Mouse (Mus musculus): ENCODE results near the gene Pccb. TPM values are rescaled to one million over a fixed set of nuclear protein-coding genes. Genes with fewer than 3 reads are reported as not detected.

Pccb gene
- polyA plus RNA-seq, 1 experiment from 2014 or later: 26.8 TPM

DNA sequence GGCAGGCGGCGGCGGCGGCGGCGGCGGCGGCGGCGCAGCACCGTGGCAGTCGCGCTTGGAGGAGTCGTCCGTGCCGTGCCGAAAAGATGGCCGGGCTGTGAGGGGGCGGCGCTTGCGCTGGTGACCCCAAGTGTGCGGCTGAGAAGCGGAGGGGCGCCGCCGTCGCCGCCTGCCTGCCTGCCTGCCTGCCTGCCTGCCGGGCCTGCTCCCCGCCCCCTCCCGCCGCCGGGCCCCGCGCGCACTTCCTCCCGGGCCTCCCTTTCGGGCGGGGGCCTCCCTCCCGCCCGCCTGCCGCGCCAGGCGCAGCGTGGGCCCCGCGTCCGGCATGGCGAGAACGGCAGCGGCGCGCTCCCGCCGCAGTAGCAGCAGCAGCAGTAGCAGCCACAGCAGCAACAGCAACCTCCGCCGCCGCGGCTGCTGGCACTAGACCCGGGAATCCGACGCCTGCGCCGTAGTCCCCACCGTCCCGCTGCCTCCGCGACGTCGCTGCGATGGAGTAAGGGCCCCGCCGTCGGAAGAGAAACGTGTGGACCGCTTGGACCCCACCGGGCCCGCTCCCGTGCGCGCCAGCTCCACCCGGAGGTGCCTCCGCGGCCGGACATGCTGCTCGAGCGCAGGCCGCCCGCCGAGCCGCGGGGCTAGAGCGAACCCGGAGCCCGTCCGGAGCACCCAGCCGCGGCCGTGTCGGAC, 39.8 kb upstream of the Pccb start:
- Histone ChIP-seq H3K36me3 (ENCODE audit: control insufficient read depth, insufficient read depth, low read length) (no peaks in the 10 kb centered on the region), H3K4me1 (ENCODE audit: control insufficient read depth, insufficient read depth, low read length) (peaks cover 22% of the 10 kb centered on the region), H3K27ac (replicated peaks; ENCODE audit: low read depth, low read length) (peak overlapping the region; percentile 99), H3K4me2 (ENCODE audit: low read length) (peak overlapping the region; percentile 94), H3K9ac (replicated peaks; ENCODE audit: low read length) (peak overlapping the region; percentile 99), H3K4me3 (replicated peaks; ENCODE audit: low read depth, low read length) (peak overlapping the region; percentile 98), H3K9me3 (ENCODE audit: control insufficient read depth, low read length) (no peaks in the 10 kb centered on the region), H3K27me3 (ENCODE audit: control insufficient read depth, insufficient read depth, low read length) (no peaks in the 10 kb centered on the region)
- peak; percentile 76 for ATAC-seq (ENCODE audit: low FRiP score, low TSS enrichment)
- WGBS: under 1% methylated on average over 81 of the region's 100 CpGs
- peak; percentile 85 for DNase-seq

DNA sequence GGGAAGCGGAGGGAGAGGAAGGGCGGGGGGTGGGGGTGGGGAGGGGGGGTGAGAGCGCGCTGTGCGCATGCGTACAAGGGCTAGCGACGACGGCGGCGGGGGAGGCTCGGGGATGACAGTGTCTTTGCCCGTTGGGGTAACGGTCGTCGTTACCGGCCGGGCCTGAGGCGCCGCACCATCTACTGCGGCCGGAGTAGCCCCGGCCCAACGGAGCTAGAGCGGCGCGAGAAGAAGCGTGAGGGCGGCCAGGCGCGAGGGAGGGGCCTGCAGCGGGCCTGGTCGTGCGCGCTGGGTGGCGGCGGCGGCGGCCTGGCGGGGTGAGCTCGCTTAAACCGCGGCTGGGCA, 39.3 kb upstream of the Pccb start, which contains the start of gene Msl2:
Msl2 (plus strand) TSS at position 115 of the 345 bp plus-strand sequence.
- H3K27me3 ChIP-seq (ENCODE audit: control insufficient read depth, insufficient read depth, low read length): no peaks in the 10 kb centered on the region
- H3K9me3 ChIP-seq (ENCODE audit: control insufficient read depth, low read length): no peaks in the 10 kb centered on the region
- peak within 1 kb of the TSS; percentile 98 for H3K4me3 ChIP-seq (replicated peaks; ENCODE audit: low read depth, low read length)
- H3K36me3 ChIP-seq (ENCODE audit: control insufficient read depth, insufficient read depth, low read length): no peaks in the 10 kb centered on the region
- DNase-seq (no peak), ATAC-seq (ENCODE audit: low FRiP score, low TSS enrichment) (no peak; the same call in 1 of the 2 replicates)
- H3K27ac ChIP-seq (replicated peaks; ENCODE audit: low read depth, low read length): peak within 1 kb of the TSS; percentile 99
- peak within 1 kb of the TSS; percentile 94 for H3K4me2 ChIP-seq (ENCODE audit: low read length)
- WGBS: under 1% methylated on average over 39 of the region's 43 CpGs
- peak within 1 kb of the TSS; percentile 99 for H3K9ac ChIP-seq (replicated peaks; ENCODE audit: low read length)
- H3K4me1 ChIP-seq (ENCODE audit: control insufficient read depth, insufficient read depth, low read length): peaks cover 17% of the 10 kb centered on the region

DNA sequence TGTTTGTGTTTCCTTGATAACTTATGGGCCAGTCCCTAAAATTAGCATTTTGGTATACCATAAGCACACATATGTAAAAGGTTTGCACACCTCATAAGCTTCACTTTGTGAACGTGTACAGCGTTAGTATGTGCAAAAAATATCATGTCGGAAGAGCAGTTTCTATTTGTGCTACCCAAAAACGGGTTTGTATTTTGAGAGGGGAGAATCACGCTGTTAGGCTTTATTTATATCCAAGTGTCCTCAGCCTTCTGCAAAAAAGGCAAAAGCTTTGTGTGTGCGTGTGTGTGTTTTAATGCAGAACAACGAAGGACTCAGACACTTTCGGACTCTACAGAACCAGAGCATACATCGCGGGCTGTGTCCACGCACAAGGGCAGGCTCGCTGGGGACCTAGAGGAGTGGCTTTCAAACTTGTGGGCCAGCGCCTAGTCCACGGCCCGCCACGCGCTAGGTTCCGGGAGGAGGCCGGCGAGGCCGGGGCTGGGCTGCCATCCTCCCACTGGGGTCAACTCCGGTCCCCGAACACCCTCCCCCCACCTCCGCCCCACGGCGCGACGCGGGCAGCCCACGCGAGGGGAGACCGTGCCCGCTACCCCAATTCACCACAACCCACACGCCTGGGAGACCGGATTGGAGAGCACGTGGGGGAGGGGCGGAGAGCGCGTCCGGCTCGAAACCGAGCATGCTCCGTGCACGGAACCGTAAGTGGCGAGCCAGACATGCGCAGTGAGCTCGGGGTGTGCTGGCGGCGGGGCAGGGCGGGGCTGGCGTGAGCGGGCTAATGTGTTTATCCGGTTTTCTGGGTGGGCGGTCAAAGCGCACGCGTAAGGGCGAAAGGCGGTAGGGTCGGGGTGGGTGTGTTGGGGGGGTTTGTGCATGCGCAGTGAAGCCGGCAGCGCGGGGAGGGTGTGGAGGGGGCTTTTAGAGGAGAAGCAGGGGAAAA, 38.6 kb upstream of the Pccb start:
- 1% methylated on average over 65 of the region's 65 CpGs for WGBS
- Histone ChIP-seq H3K4me3 (replicated peaks; ENCODE audit: low read depth, low read length) (peak overlapping the region; percentile 98), H3K9me3 (ENCODE audit: control insufficient read depth, low read length) (no peaks in the 10 kb centered on the region), H3K36me3 (ENCODE audit: control insufficient read depth, insufficient read depth, low read length) (no peaks in the 10 kb centered on the region), H3K4me1 (ENCODE audit: control insufficient read depth, insufficient read depth, low read length) (peaks cover 10% of the 10 kb centered on the region), H3K27ac (replicated peaks; ENCODE audit: low read depth, low read length) (peak overlapping the region; percentile 99), H3K9ac (replicated peaks; ENCODE audit: low read length) (peak overlapping the region; percentile 86), H3K27me3 (ENCODE audit: control insufficient read depth, insufficient read depth, low read length) (no peaks in the 10 kb centered on the region), H3K4me2 (ENCODE audit: low read length) (peak overlapping the region; percentile 81)
- ATAC-seq (ENCODE audit: low FRiP score, low TSS enrichment) (peak; percentile 95), DNase-seq (peak; percentile 100)

DNA sequence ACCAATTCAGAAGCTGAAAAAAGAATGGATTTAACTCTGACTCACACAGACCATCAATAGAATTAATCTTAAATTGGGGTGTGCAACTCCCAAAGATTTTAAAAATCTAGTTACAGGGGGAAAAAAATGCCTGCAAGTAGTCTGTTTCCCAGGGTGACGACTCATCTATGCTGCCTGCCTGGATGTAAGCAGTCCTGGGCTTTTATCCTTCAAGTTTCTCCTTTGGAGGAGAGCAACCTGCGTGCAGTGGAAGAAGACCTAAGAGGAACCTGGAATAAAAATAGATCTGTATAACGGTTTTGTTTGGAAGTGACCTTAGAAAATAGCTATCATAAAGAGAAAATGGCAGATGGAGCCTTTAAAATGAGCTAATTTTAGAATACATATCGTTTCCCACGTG, 37.8 kb upstream of the Pccb start:
- H3K36me3 ChIP-seq (ENCODE audit: control insufficient read depth, insufficient read depth, low read length): no peaks in the 10 kb centered on the region
- H3K9ac ChIP-seq (replicated peaks; ENCODE audit: low read length): no peak overlapping the region
- peaks cover 4% of the 10 kb centered on the region for H3K4me1 ChIP-seq (ENCODE audit: control insufficient read depth, insufficient read depth, low read length)
- no peak overlapping the region; the same call in 1 of the 2 replicates for H3K4me2 ChIP-seq (ENCODE audit: low read length)
- H3K27me3 ChIP-seq (ENCODE audit: control insufficient read depth, insufficient read depth, low read length): no peaks in the 10 kb centered on the region
- ATAC-seq (ENCODE audit: low FRiP score, low TSS enrichment) (no peak), DNase-seq (no peak)
- H3K27ac ChIP-seq (replicated peaks; ENCODE audit: low read depth, low read length): no peak overlapping the region
- no peaks in the 10 kb centered on the region for H3K9me3 ChIP-seq (ENCODE audit: control insufficient read depth, low read length)
- no peak overlapping the region for H3K4me3 ChIP-seq (replicated peaks; ENCODE audit: low read depth, low read length)
- WGBS: 38% methylated on average over 5 of the region's 5 CpGs

DNA sequence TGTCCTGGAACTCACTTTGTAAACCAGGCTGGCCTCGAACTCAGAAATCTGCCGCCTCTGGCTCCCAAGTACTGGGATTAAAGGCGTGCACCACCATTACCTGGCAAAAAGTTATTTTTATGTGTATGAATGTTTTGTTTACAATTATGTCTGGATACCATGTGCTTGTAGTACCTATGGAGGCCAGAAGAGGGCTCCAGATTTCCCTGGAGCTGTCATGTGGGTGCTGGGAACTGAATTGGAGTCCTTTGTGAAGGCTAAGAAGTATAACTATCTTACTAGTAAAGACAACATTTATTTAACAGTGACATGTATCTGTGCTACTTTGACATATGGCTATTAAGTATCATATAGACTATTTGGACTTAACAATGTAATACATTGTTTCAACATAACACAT, 35.1 kb upstream of the Pccb start:
- WGBS: 96% methylated on average over 3 of the region's 3 CpGs
- H3K4me1 ChIP-seq (ENCODE audit: control insufficient read depth, insufficient read depth, low read length): no peaks in the 10 kb centered on the region
- no peaks in the 10 kb centered on the region for H3K27me3 ChIP-seq (ENCODE audit: control insufficient read depth, insufficient read depth, low read length)
- H3K9me3 ChIP-seq (ENCODE audit: control insufficient read depth, low read length): no peaks in the 10 kb centered on the region
- ATAC-seq (ENCODE audit: low FRiP score, low TSS enrichment) (no peak), DNase-seq (no peak)
- H3K36me3 ChIP-seq (ENCODE audit: control insufficient read depth, insufficient read depth, low read length): no peaks in the 10 kb centered on the region
- no peak overlapping the region for H3K4me2 ChIP-seq (ENCODE audit: low read length)
- no peak overlapping the region for H3K27ac ChIP-seq (replicated peaks; ENCODE audit: low read depth, low read length)
- H3K4me3 ChIP-seq (replicated peaks; ENCODE audit: low read depth, low read length): no peak overlapping the region
- H3K9ac ChIP-seq (replicated peaks; ENCODE audit: low read length): no peak overlapping the region

DNA sequence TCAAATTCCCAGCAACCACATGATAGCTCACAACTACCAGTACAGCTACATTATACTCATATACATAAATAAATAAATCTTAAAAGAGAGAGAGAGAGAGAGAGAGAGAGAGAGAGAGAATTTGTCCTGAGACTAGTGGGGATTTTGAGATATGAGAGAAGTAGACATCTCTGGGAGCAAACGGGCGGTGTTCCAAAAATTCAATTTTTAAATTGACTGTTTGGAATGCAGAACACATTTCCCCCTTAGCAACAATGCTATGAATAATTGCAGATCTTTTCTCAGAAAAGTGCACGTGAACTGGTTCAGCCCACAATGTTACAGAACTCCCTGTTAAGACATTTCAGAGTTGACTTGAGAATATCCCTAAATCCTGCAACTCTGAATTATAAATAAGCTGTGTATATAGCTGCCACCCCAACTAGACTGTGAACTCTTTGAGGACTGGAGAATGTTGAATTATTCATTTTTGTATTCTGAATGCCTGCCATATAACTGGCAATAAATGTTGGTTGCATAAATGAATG, 30.4 kb upstream of the Pccb start:
- Histone ChIP-seq H3K9me3 (ENCODE audit: control insufficient read depth, low read length) (no peaks in the 10 kb centered on the region), H3K27ac (replicated peaks; ENCODE audit: low read depth, low read length) (no peak overlapping the region), H3K4me3 (replicated peaks; ENCODE audit: low read depth, low read length) (no peak overlapping the region), H3K4me1 (ENCODE audit: control insufficient read depth, insufficient read depth, low read length) (0 out of 2 replicates have a peak, but pooled peaks cover 3% of the 10 kb centered on the region), H3K9ac (replicated peaks; ENCODE audit: low read length) (no peak overlapping the region), H3K27me3 (ENCODE audit: control insufficient read depth, insufficient read depth, low read length) (no peaks in the 10 kb centered on the region), H3K36me3 (ENCODE audit: control insufficient read depth, insufficient read depth, low read length) (no peaks in the 10 kb centered on the region), H3K4me2 (ENCODE audit: low read length) (no peak overlapping the region)
- peak; percentile 28 for DNase-seq
- 69% methylated on average over 3 of the region's 3 CpGs for WGBS
- no peak for ATAC-seq (ENCODE audit: low FRiP score, low TSS enrichment)

DNA sequence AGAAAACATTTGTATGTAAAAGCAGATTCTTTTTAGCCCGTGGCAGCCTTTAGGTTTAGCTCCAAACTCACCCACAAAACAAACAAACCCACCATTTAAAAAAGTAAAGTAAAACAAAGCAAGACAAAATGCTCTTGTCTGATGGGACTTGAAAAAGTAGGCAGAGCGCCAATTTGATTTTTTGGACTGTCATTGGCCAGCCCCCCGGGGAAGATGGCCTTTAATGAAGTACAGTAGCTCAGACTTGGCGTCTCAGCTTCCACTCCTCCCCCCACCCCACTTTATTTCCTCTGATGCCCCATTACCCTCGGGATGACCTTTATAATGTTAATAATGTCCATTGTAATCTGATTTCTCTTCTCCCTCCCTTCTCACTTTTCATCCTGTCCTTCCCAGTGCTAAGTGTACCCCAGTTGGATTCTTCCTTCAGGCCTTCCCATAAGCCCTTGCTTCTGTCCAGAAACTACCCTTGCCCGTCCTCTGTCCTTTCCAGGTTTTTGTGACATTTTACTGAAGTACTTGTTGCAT, 27.6 kb upstream of the Pccb start:
- Histone ChIP-seq H3K4me2 (ENCODE audit: low read length) (no peak overlapping the region), H3K36me3 (ENCODE audit: control insufficient read depth, insufficient read depth, low read length) (no peaks in the 10 kb centered on the region), H3K4me1 (ENCODE audit: control insufficient read depth, insufficient read depth, low read length) (0 out of 2 replicates have a peak, but pooled peaks cover 3% of the 10 kb centered on the region), H3K4me3 (replicated peaks; ENCODE audit: low read depth, low read length) (no peak overlapping the region), H3K9ac (replicated peaks; ENCODE audit: low read length) (no peak overlapping the region), H3K9me3 (ENCODE audit: control insufficient read depth, low read length) (no peaks in the 10 kb centered on the region), H3K27me3 (ENCODE audit: control insufficient read depth, insufficient read depth, low read length) (no peaks in the 10 kb centered on the region), H3K27ac (replicated peaks; ENCODE audit: low read depth, low read length) (no peak overlapping the region)
- DNase-seq: no peak
- WGBS: 68% methylated on average over 6 of the region's 6 CpGs
- ATAC-seq (ENCODE audit: low FRiP score, low TSS enrichment): no peak

DNA sequence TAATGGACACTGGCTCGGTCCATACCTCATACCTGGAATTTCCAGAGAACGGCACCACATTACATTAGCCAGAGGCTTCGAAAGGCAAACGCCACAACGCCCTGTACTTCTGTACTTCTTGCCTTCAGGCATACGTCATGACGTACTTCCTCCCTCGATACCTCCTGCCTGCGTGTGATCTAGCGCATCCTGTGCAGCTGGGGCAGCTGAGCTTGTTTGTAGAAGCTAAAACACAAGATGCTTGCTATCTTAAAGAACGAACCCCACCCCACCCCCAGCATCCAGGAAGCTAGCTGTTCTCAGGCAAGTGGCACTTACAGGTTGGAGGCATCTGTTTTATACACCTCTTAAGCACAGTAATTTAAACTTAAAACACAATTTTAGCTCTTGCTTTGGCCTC, 26.3 kb upstream of the Pccb start:
- Histone ChIP-seq H3K27ac (replicated peaks; ENCODE audit: low read depth, low read length) (no peak overlapping the region), H3K9ac (replicated peaks; ENCODE audit: low read length) (no peak overlapping the region), H3K4me3 (replicated peaks; ENCODE audit: low read depth, low read length) (no peak overlapping the region), H3K9me3 (ENCODE audit: control insufficient read depth, low read length) (no peaks in the 10 kb centered on the region), H3K4me2 (ENCODE audit: low read length) (no peak overlapping the region), H3K27me3 (ENCODE audit: control insufficient read depth, insufficient read depth, low read length) (no peaks in the 10 kb centered on the region), H3K4me1 (ENCODE audit: control insufficient read depth, insufficient read depth, low read length) (0 out of 2 replicates have a peak, but pooled peaks cover 3% of the 10 kb centered on the region), H3K36me3 (ENCODE audit: control insufficient read depth, insufficient read depth, low read length) (no peaks in the 10 kb centered on the region)
- DNase-seq: peak; percentile 18
- 86% methylated on average over 11 of the region's 11 CpGs for WGBS
- no peak for ATAC-seq (ENCODE audit: low FRiP score, low TSS enrichment)

Data from midbrain, embryonic 14.5 days (tissue).